Mouse (Mus musculus) kidney, embryonic 16.5 days (tissue): Measurements from ENCODE around the gene Anln. TPM values are rescaled to one million over a fixed set of nuclear protein-coding genes. Genes with fewer than 3 reads are reported as not detected.
"Not testable (repeated sequence)": the region's sequence is repeated elsewhere in the genome, so short reads cannot be mapped to it uniquely, and the experiment has no call there.

Experiments
- ATAC-seq: fragments of 200-750 bp; cut with Nextera tagmentation; 2 replicates; pipeline ENCODE4 v1.8.0; 2017; ENCODE audit warnings: moderate TSS enrichment; ENCODE audit not compliant: low FRiP score, low TSS enrichment
- H3K27ac ChIP-seq: fragments of 300-500 bp; sonication (generic); 2 replicates; pipeline ENCODE4 v1.5.1; 2014; ENCODE audit warnings: low read length
- H3K27me3 ChIP-seq: fragments of 300-500 bp; sonication (generic); 2 replicates; pipeline ENCODE4 v1.6.1; 2014; ENCODE audit warnings: low read length, control low read depth, mixed read lengths; ENCODE audit not compliant: insufficient read depth
- H3K36me3 ChIP-seq: fragments of 300-500 bp; sonication (generic); 2 replicates; pipeline ENCODE4 v1.6.1; 2014; ENCODE audit warnings: low read length, control low read depth, mixed read lengths; ENCODE audit not compliant: insufficient read depth
- H3K4me1 ChIP-seq: fragments of 300-500 bp; sonication (generic); 2 replicates; pipeline ENCODE4 v1.6.1; 2014; ENCODE audit warnings: low read length, control low read depth, mixed read lengths; ENCODE audit not compliant: insufficient read depth
- H3K4me2 ChIP-seq: fragments of 300-500 bp; sonication (generic); replicated peaks from 2 replicates; pipeline ENCODE4 v1.6.1; 2014; ENCODE audit warnings: low read depth, low read length
- H3K4me3 ChIP-seq: fragments of 300-500 bp; sonication (generic); 2 replicates; pipeline ENCODE4 v1.5.1; 2014; ENCODE audit warnings: mild to moderate bottlenecking, low read length
- H3K9ac ChIP-seq: fragments of 300-500 bp; sonication (generic); replicated peaks from 2 replicates; pipeline ENCODE4 v1.6.1; 2014; ENCODE audit warnings: low read length
- H3K9me3 ChIP-seq: fragments of 300-500 bp; sonication (generic); 2 replicates; pipeline ENCODE4 v1.6.1; 2016; ENCODE audit warnings: low read length, control low read depth
- WGBS: fragments of 180-500 bp; shearing (Covaris S2); extraction: QIAGEN DNeasy Blood & Tissue Kit; methylation state at CpG from one replicate; pipeline ENCODE4 v1.1.7; 2014; 5-methylcytosine and 5-hydroxymethylcytosine counted together
- polyA plus RNA-seq: library from polyadenylated mRNA; unstranded; fragments of >200 nt; fragmentation: Nextera tagmentation; extraction: Ambion mirVana; gene quantifications from 2 replicates; pipeline ENCODE4 v1.2.1, GENCODE M21; 2015

Gene Anln
- polyA plus RNA-seq, 1 experiment from 2014 or later = 45.9 TPM

- Histone ChIP-seq H3K27me3 (no peaks in the 10 kb centered on the region), H3K4me2 (no peak overlapping the region), H3K4me1 (no peaks in the 10 kb centered on the region), H3K9ac (no peak overlapping the region), H3K9me3 (no peaks in the 10 kb centered on the region), H3K36me3 (peaks cover 61% of the 10 kb centered on the region), H3K27ac (no peak overlapping the region), H3K4me3 (no peak overlapping the region)
- no peak for ATAC-seq
- 99% methylated on average over 2 of the region's 2 CpGs for WGBS
These were observed 51.8 kb downstream of the Anln start for GRCm38 (mm10) chr9:22337217-22337616.

DNA sequence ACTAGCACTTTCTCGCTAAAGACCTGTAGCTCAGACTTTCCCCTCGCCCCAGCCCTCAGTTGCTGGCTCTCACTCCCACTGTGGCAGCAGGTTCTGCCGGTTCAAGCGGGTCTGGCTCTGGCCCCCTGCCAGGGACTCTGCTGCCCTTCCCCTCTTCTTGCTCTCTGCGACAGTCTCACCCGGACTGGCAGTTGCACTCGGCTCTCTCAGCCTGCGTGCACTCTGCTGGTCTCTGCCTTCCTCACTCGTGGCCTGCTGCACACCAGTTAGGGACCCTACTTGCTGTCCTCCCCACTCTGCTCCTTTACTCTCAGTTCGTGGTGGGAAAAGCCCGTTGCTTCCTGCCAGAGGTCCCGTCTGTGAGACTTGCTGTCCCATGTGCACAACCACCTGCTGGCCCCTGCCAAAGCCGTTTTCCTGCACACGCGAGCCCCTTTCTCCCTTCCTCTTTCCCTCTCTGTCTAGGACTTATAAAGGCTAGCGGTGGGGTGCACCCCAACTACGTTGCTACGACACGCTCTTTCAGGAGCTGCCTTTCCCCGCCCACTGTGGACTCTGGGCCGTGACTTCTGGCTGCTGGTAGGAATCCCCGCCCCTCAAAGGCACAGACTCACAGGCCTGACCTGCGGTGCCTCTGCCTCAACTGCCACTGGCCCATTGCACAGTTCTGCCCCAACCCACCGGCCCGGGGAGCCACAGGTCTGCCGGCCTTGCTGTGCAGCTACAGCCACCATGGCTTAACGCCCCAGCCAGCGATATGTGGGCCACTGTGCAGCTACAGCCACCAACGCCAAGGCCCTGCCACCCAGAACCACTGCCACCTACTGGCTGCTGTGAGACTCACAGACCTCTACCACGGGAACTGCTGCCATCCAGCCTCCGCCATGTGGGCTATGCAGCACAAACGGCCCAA is 61.3 kb downstream of the Anln start:
- peak overlapping the region; percentile 95 for H3K4me2 ChIP-seq
- H3K9ac ChIP-seq = peak overlapping the region; percentile 69
- H3K9me3 ChIP-seq = no peaks in the 10 kb centered on the region
- peak overlapping the region; percentile 59 for H3K4me3 ChIP-seq
- no peaks in the 10 kb centered on the region for H3K27me3 ChIP-seq
- peaks cover 9% of the 10 kb centered on the region for H3K36me3 ChIP-seq
- peaks cover 9% of the 10 kb centered on the region for H3K4me1 ChIP-seq
- peak; percentile 92 for ATAC-seq
- peak overlapping the region; percentile 91 for H3K27ac ChIP-seq
- WGBS = under 1% methylated on average over 32 of the region's 32 CpGs

DNA sequence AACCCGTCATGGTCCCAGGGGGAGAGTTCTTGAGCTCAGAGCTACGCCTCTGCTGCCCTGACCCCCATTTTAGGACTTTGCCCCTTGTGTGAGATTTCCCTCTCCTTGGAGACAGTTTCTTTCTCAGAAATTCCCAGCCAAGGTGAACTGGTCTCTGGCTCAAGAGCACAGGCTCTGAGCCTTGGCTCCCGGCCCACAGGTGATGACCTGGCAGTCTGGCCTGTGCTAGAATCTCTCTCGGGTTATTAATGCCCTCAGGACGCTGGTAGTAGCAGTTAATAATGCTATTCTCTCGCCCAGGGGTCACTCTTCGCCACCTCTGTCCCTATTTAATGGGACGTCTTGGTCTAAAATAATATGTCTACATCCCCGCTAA is 61.9 kb downstream of the Anln start:
- peaks cover 9% of the 10 kb centered on the region for H3K4me1 ChIP-seq
- peaks cover 5% of the 10 kb centered on the region for H3K36me3 ChIP-seq
- no peaks in the 10 kb centered on the region for H3K9me3 ChIP-seq
- peak overlapping the region; percentile 95 for H3K4me2 ChIP-seq
- WGBS = 11% methylated on average over 9 of the region's 9 CpGs
- peak overlapping the region; percentile 69; the same call in 1 of the 2 replicates for H3K9ac ChIP-seq
- peak overlapping the region; percentile 91 for H3K27ac ChIP-seq
- H3K27me3 ChIP-seq = no peaks in the 10 kb centered on the region
- peak; percentile 60 for ATAC-seq
- peak overlapping the region; percentile 59 for H3K4me3 ChIP-seq

DNA sequence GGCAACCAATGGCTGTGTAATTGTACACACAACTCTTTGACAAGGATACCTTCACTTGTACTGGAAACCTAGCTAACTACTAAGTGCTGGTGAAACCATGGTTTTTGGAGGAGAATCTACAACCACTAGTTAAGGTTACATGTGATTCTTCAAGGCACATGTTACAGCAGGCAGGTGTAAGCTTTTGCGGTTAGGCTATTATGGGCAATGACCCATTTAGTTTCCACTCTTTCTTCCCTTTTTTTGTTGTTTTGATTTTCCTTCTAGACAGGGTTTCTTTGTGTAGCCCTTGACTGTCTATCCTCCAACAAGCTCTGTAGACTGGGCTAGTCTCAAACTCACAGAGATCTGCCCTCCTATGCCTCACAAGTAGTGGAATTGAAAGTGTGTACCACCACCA is 64.4 kb downstream of the Anln start:
- no peak overlapping the region for H3K9ac ChIP-seq
- WGBS = 81% methylated on average over 1 of the region's 1 CpGs

GRCm38 (mm10) chr9:22322381-22323211 is 66.4 kb downstream of the Anln start:
- Histone ChIP-seq H3K4me1 (peaks cover 5% of the 10 kb centered on the region), H3K36me3 (no peaks in the 10 kb centered on the region), H3K27me3 (no peaks in the 10 kb centered on the region), H3K4me2 (no peak overlapping the region), H3K27ac (no peak overlapping the region), H3K9ac (no peak overlapping the region), H3K9me3 (no peaks in the 10 kb centered on the region; the same call in none of the 2 replicates), H3K4me3 (no peak overlapping the region)
- no peak for ATAC-seq
- WGBS = 75% methylated on average over 8 of the region's 8 CpGs

More for the DNA sequence above, 64.4 kb downstream of the Anln start:
- Histone ChIP-seq H3K4me3 (no peak overlapping the region), H3K9me3 (no peaks in the 10 kb centered on the region), H3K4me1 (peaks cover 9% of the 10 kb centered on the region), H3K36me3 (no peaks in the 10 kb centered on the region), H3K27me3 (no peaks in the 10 kb centered on the region), H3K4me2 (no peak overlapping the region), H3K27ac (no peak overlapping the region)
- no peak for ATAC-seq

GRCm38 (mm10) chr9:22319109-22319508 is 69.9 kb downstream of the Anln start:
- ATAC-seq = no peak
- WGBS = 83% methylated on average over 1 of the region's 1 CpGs
- no peak overlapping the region for H3K4me2 ChIP-seq

GRCm38 (mm10) chr9:22316047-22316446 is 72.9 kb downstream of the Anln start:
- not testable (repeated sequence) for H3K4me1 ChIP-seq, H3K36me3 ChIP-seq, ATAC-seq, H3K9ac ChIP-seq, H3K4me3 ChIP-seq, H3K27me3 ChIP-seq, H3K4me2 ChIP-seq, H3K27ac ChIP-seq
- WGBS = 71% methylated on average over 5 of the region's 5 CpGs
- peaks cover 14% of the 10 kb centered on the region for H3K9me3 ChIP-seq

More at GRCm38 (mm10) chr9:22319109-22319508, 69.9 kb downstream of the Anln start:
- Histone ChIP-seq H3K4me1 (no peaks in the 10 kb centered on the region), H3K27ac (no peak overlapping the region), H3K9ac (no peak overlapping the region), H3K27me3 (no peaks in the 10 kb centered on the region), H3K4me3 (no peak overlapping the region), H3K9me3 (no peaks in the 10 kb centered on the region; the same call in none of the 2 replicates), H3K36me3 (no peaks in the 10 kb centered on the region)

- H3K36me3 ChIP-seq = no peaks in the 10 kb centered on the region
- no peak for ATAC-seq
These were observed 74.9 kb downstream of the Anln start for GRCm38 (mm10) chr9:22314066-22314465.

DNA sequence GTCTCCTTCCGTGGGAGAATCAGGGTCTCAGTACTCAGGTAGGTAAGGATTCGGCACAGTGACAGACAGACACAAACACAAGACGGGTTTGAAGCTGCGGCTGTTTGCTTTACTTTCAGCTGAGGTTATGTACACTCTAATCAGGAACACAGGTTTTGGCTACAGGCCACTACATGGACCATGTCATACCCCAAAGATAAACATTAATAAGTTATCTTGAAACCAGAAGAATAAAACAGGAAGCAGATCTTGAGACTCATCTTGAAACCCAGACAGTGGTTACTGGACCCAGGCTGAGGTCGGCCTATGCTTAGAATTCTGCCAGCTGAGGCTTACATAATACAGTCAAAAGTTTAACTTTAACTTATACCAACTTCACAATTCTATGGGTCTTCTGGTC is 75.8 kb downstream of the Anln start:
- peaks cover 25% of the 10 kb centered on the region for H3K9me3 ChIP-seq
- no peak for ATAC-seq
- 78% methylated on average over 5 of the region's 5 CpGs for WGBS

More at GRCm38 (mm10) chr9:22314066-22314465, 74.9 kb downstream of the Anln start:
- Histone ChIP-seq H3K4me3 (no peak overlapping the region), H3K9ac (no peak overlapping the region), H3K4me2 (no peak overlapping the region), H3K4me1 (no peaks in the 10 kb centered on the region), H3K9me3 (peaks cover 25% of the 10 kb centered on the region), H3K27ac (no peak overlapping the region), H3K27me3 (no peaks in the 10 kb centered on the region)
- WGBS = 76% methylated on average over 3 of the region's 3 CpGs

More for the DNA sequence above, 75.8 kb downstream of the Anln start:
- no peaks in the 10 kb centered on the region for H3K27me3 ChIP-seq
- no peak overlapping the region for H3K4me2 ChIP-seq
- no peak overlapping the region for H3K4me3 ChIP-seq
- H3K9ac ChIP-seq = no peak overlapping the region
- H3K36me3 ChIP-seq = no peaks in the 10 kb centered on the region
- H3K4me1 ChIP-seq = no peaks in the 10 kb centered on the region
- H3K27ac ChIP-seq = no peak overlapping the region
